Mouse (Mus musculus) heart, adult 2 months (tissue): ENCODE data around the gene Gm960.

Source experiments
- CTCF ChIP-seq: fragments of 200-600 bp; IDR thresholded peaks from 2 replicates; pipeline ENCODE4 v1.8.1; 2022; ENCODE audit warnings: antibody characterized with exemption, mild to moderate bottlenecking, moderate library complexity
- POLR2A ChIP-seq: fragments of 200-500 bp; IDR thresholded peaks from 2 replicates; pipeline ENCODE4 v1.6.1; 2011; ENCODE audit warnings: mild to moderate bottlenecking, low read depth, low read length, control low read depth; ENCODE audit not compliant: insufficient read depth

DNA sequence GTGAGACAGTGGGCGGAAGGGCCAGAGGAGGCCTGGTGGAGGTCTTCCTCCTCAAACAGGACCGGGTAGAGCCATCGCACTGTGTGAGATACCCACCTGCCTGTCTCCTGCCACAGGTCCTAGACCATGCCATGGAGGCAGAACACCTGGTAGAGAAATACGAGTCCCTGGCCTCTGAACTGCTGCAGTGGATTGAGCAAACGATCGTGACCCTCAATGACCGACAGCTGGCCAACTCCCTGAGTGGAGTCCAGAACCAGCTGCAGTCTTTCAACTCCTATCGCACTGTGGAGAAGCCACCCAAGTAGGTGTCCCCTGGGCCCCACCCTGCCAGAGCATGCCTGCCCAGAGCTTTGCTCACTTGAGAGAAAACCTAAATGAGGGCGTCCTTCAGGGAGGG is 30.7 kb upstream of the Gm960 start:
- no peak for TF ChIP-seq CTCF
- TF ChIP-seq POLR2A = no peak
